Mouse (Mus musculus): ENCODE measurements around the gene Pex6. TPM values are rescaled to one million over a fixed set of nuclear protein-coding genes. Genes with fewer than 3 reads are reported as not detected.

Gene Pex6
- total and polyA plus RNA-seq, 2 experiments from 2014 or later: 6.5 to 22.2 TPM

DNA sequence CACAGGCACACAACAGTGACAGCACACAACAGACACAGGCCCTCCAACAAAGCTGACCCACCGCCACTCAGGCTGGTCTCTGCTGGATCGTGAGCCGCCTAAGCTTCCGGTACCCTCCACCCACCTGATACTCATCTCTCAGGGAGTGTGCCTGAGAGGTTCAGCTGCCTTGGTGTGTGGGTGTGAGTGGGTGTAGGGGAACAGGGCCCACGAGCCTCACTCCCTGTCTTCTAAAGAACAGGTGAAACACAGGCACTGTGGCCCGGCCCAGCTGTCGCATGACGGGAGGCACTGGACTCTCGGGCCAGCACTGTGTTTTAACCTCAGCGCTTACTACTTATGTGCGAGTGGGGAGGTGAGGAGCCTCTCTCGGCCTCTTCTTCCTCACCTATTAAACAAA, 9.2 kb upstream of the Pex6 start:
- no peak for ATAC-seq (ENCODE audit: insufficient read depth, low read depth)
- DNase-seq (ENCODE audit: low spot score): no peak
- no peak for TF ChIP-seq EP300 (IDR thresholded peaks at IDR 0.05; ENCODE audit: low read depth)
- no peak for TF ChIP-seq CTCF (IDR thresholded peaks at IDR 0.05; ENCODE audit: low read depth)
- Histone ChIP-seq H3K27me3 (ENCODE audit: control insufficient read depth, insufficient read depth, low read length) (no peaks in the 10 kb centered on the region), H3K9ac (replicated peaks; ENCODE audit: low read depth, low read length) (no peak overlapping the region), H3K9me3 (replicated peaks; ENCODE audit: control insufficient read depth, low read length) (no peaks in the 10 kb centered on the region), H3K4me1 (ENCODE audit: control insufficient read depth, insufficient read depth) (peaks cover 15% of the 10 kb centered on the region), H3K36me3 (replicated peaks; ENCODE audit: control insufficient read depth, insufficient read depth, low read length) (peaks cover 12% of the 10 kb centered on the region; the same call in 1 of the 2 replicates), H3K4me3 (ENCODE audit: low read depth, low read length) (no peak overlapping the region), H3K4me2 (ENCODE audit: low read depth, low read length) (no peak overlapping the region), H3K27ac (ENCODE audit: low read depth) (no peak overlapping the region)
- WGBS: 86% methylated on average over 12 of the region's 12 CpGs

DNA sequence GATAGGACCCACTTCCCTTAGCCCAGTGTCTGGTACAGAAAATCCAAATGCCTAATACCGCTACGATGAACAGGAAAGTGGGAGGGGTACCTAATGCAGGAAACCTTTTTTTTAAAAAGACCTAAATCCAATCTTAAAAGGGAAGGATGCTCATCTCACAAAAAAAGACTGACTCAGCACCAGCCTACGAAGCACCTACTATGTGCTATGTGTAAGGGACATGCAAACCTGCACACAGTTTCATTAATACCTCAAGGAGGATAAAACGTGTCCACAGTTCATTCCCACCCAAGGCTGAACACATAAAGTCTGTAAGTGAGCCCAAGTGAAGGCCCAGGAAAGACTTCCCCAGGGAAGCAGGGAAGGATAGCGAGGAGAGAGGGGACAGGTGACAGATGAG, 8.8 kb upstream of the Pex6 start:
- Histone ChIP-seq H3K4me2 (ENCODE audit: low read depth, low read length) (no peak overlapping the region), H3K9me3 (replicated peaks; ENCODE audit: control insufficient read depth, low read length) (no peaks in the 10 kb centered on the region), H3K27me3 (ENCODE audit: control insufficient read depth, insufficient read depth, low read length) (no peaks in the 10 kb centered on the region), H3K9ac (replicated peaks; ENCODE audit: low read depth, low read length) (no peak overlapping the region), H3K4me1 (ENCODE audit: control insufficient read depth, insufficient read depth) (peaks cover 15% of the 10 kb centered on the region), H3K4me3 (ENCODE audit: low read depth, low read length) (no peak overlapping the region), H3K27ac (ENCODE audit: low read depth) (no peak overlapping the region), H3K36me3 (replicated peaks; ENCODE audit: control insufficient read depth, insufficient read depth, low read length) (peaks cover 12% of the 10 kb centered on the region; the same call in 1 of the 2 replicates)
- no peak for TF ChIP-seq EP300 (IDR thresholded peaks at IDR 0.05; ENCODE audit: low read depth)
- TF ChIP-seq CTCF (IDR thresholded peaks at IDR 0.05; ENCODE audit: low read depth): no peak
- DNase-seq (ENCODE audit: low spot score) (no peak), ATAC-seq (ENCODE audit: insufficient read depth, low read depth) (no peak)
- 85% methylated on average over 5 of the region's 5 CpGs for WGBS

DNA sequence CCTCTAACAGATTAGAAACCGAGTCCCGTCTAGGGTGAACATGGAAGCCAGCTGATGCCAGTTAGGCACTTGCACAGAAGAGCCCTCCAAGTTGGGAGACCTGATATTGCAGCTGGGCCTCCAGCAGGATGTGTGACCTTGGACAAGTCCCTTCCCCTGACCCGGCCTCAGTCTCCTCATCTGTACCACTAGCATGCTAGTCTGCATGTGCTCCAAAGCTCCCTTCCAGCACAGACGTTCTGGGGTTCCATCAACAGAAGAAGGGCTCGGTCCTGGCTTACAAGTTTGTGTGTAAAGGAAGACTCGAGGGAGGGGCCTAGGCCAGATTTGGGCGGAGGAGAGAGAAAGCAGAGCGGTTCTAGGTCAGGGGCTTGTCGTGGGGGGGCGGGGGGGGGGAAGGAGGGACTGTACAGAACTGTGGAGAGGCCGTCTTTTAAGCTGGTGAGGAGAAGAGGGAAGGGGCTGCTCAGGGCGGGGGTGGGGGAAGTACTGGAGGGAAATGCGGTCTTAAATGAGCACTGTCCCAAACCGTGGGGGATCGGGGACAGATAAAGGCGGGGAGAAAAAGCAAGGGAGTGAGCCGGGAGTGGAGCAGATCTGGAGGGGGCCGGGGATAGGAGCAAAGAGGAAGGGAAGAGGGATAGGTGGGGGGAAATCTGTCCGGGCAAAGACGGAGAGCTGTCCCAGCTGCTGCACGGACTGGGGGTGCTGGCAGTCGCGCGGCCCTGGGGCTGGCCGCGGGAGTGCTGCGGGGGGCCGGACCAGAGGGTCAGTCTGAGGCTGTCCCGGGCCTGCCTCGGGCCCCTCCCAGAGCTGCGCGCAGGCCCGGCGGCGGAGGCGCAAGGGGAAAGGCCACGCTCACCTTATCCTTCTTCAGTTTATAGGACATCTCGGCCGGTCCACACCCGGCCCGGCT, 7.0 kb upstream of the Pex6 start:
- Histone ChIP-seq H3K36me3 (replicated peaks; ENCODE audit: control insufficient read depth, insufficient read depth, low read length) (peaks cover 4% of the 10 kb centered on the region; the same call in 1 of the 2 replicates), H3K9ac (replicated peaks; ENCODE audit: low read depth, low read length) (peak overlapping the region; percentile 83), H3K9me3 (replicated peaks; ENCODE audit: control insufficient read depth, low read length) (no peaks in the 10 kb centered on the region), H3K4me2 (ENCODE audit: low read depth, low read length) (peak overlapping the region; percentile 88), H3K4me1 (ENCODE audit: control insufficient read depth, insufficient read depth) (peaks cover 15% of the 10 kb centered on the region), H3K4me3 (ENCODE audit: low read depth, low read length) (peak overlapping the region; percentile 86), H3K27ac (ENCODE audit: low read depth) (peak overlapping the region; percentile 90), H3K27me3 (ENCODE audit: control insufficient read depth, insufficient read depth, low read length) (no peaks in the 10 kb centered on the region)
- DNase-seq (ENCODE audit: low spot score) (peak; percentile 30), ATAC-seq (ENCODE audit: insufficient read depth, low read depth) (peak; percentile 71)
- TF ChIP-seq EP300 (IDR thresholded peaks at IDR 0.05; ENCODE audit: low read depth): no peak
- 5% methylated on average over 29 of the region's 41 CpGs for WGBS

DNA sequence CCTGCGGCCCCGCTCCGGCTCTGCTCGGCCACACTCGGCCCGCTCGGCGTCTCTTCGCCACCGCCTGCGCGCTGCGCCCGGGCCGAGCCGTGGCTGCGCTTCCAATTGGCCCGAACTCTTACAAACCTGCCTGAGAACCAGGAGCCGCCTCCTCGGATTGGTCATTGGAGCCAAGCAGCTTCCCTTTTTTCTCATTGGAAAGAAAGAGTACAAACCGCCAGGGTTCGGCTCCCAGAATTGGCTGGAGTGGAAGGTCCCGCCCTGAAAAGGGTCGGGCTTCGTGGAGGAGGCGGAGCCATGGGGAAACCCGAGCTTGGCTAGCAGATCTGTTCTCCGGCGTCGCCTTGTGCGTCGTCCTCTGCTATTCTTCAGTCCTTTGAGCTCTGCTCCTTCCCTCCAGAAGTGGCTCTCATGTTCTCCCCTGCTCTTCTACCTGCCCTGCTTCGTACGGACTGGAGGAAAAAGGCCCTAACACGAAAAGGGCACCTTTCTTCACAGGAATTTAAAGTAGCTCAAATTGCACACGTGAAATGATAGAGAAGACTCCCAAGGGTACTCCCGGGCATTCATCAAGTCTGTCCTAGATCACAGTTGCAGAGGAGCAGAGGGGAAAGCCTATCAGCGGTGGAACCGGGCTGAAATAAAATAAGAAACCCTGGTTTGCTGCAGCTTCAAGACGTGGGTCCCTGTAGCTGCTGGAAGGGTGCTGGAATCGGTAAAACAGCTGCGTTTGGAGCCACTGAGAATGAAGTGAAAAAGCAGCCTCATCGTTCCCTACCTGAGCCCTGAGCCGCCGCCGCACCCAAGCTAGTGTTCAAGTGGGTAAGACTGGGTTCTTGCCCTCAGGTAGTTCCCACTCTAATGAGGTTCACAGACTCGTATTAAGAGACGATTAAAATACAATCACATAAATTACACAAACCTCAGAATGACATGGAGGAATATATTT, 6.1 kb upstream of the Pex6 start, which contains the start of gene Ppp2r5d:
Ppp2r5d (minus strand) TSS at position 225 of the 949 bp plus-strand sequence.
- Histone ChIP-seq H3K4me2 (ENCODE audit: low read depth, low read length) (peak within 1 kb of the TSS; percentile 88), H3K9me3 (replicated peaks; ENCODE audit: control insufficient read depth, low read length) (no peaks in the 10 kb centered on the region), H3K27ac (ENCODE audit: low read depth) (peak within 1 kb of the TSS; percentile 90), H3K4me3 (ENCODE audit: low read depth, low read length) (peak within 1 kb of the TSS; percentile 86), H3K9ac (replicated peaks; ENCODE audit: low read depth, low read length) (peak within 1 kb of the TSS; percentile 83), H3K4me1 (ENCODE audit: control insufficient read depth, insufficient read depth) (peaks cover 15% of the 10 kb centered on the region), H3K36me3 (replicated peaks; ENCODE audit: control insufficient read depth, insufficient read depth, low read length) (no peaks in the 10 kb centered on the region), H3K27me3 (ENCODE audit: control insufficient read depth, insufficient read depth, low read length) (no peaks in the 10 kb centered on the region)
- 1% methylated on average over 47 of the region's 48 CpGs for WGBS
- ATAC-seq (ENCODE audit: insufficient read depth, low read depth) (peak; percentile 96), DNase-seq (ENCODE audit: low spot score) (peak; percentile 98)
- TF ChIP-seq EP300 (IDR thresholded peaks at IDR 0.05; ENCODE audit: low read depth): no peak
- no peak for TF ChIP-seq CTCF (IDR thresholded peaks at IDR 0.05; ENCODE audit: low read depth)

DNA sequence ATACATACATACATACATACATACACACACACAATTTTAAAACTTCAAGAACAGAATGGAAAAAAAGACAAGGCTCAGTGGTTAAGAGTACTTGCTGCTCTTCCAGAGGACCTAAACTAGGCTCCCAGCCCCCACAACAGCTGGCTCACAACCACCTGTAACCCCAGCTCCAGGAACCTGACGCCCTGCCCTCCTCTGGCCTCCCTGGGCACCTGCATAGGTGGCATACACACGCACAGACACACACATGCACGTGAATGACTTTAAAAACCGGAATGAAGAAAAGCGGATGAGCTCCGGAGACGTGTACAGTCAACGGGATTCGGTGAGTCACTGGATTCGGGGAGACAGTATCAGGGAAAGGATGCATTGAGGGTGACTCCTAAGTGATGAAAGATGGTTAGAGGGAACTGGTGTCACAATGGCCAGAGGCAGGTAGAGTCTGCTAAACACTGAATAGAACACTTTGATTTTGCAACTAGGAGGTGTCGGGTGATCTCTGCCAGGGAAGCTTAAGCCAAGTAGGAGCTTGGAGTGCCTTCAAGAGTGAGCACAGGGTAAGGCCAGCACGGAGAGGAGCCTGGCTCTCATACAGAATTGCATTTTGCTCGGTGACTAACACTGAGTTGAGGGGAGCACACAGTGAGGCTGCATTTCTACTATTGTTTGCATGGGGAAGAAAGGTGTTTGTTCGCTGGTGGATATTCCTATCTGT, 4.7 kb upstream of the Pex6 start:
- DNase-seq (ENCODE audit: low spot score) (no peak), ATAC-seq (ENCODE audit: insufficient read depth, low read depth) (no peak)
- Histone ChIP-seq H3K4me1 (ENCODE audit: control insufficient read depth, insufficient read depth) (peaks cover 15% of the 10 kb centered on the region), H3K4me3 (ENCODE audit: low read depth, low read length) (no peak overlapping the region), H3K27me3 (ENCODE audit: control insufficient read depth, insufficient read depth, low read length) (no peaks in the 10 kb centered on the region), H3K27ac (ENCODE audit: low read depth) (no peak overlapping the region), H3K4me2 (ENCODE audit: low read depth, low read length) (no peak overlapping the region), H3K9me3 (replicated peaks; ENCODE audit: control insufficient read depth, low read length) (no peaks in the 10 kb centered on the region), H3K36me3 (replicated peaks; ENCODE audit: control insufficient read depth, insufficient read depth, low read length) (no peaks in the 10 kb centered on the region), H3K9ac (replicated peaks; ENCODE audit: low read depth, low read length) (no peak overlapping the region)
- 76% methylated on average over 14 of the region's 14 CpGs for WGBS
- 0 out of 2 replicates have a peak, but pooled peaks have one; percentile 6 for TF ChIP-seq CTCF (IDR thresholded peaks at IDR 0.05; ENCODE audit: low read depth)
- TF ChIP-seq EP300 (IDR thresholded peaks at IDR 0.05; ENCODE audit: low read depth): no peak

All from heart, postnatal 0 days (tissue).